Mouse (Mus musculus) midbrain, embryonic 14.5 days (tissue): ENCODE results near the gene Tnfrsf8. TPM values are rescaled to one million over a fixed set of nuclear protein-coding genes. Genes with fewer than 3 reads are reported as not detected.
A peak's percentile ranks its signal among the peaks of the same experiment; 100 is the strongest.
"Not testable (repeated sequence)": the region's sequence is repeated elsewhere in the genome, so short reads cannot be mapped to it uniquely, and the experiment has no call there.

ENCODE experiments used
- ATAC-seq: fragments of 200-750 bp; cut with Nextera tagmentation; 2 replicates; pipeline ENCODE4 v1.8.0; 2017; ENCODE audit warnings: moderate number of reproducible peaks, moderate library complexity; ENCODE audit not compliant: low FRiP score, low TSS enrichment
- DNase-seq: peaks from one replicate; pipeline ENCODE4 v3.0.0-alpha.2; 2015
- H3K27ac ChIP-seq: fragments of 300-500 bp; sonication (generic); replicated peaks from 2 replicates; pipeline ENCODE4 v1.5.1; 2014; ENCODE audit warnings: mild to moderate bottlenecking, low read depth, low read length, moderate library complexity
- H3K27me3 ChIP-seq: fragments of 300-500 bp; sonication (generic); 2 replicates; pipeline ENCODE4 v1.6.1; 2014; ENCODE audit warnings: low read length, control low read depth, mixed read lengths; ENCODE audit not compliant: control insufficient read depth, insufficient read depth
- H3K36me3 ChIP-seq: fragments of 300-500 bp; sonication (generic); 2 replicates; pipeline ENCODE4 v1.6.1; 2014; ENCODE audit warnings: low read length, control low read depth; ENCODE audit not compliant: control insufficient read depth, insufficient read depth
- H3K4me1 ChIP-seq: fragments of 300-500 bp; sonication (generic); 2 replicates; pipeline ENCODE4 v1.6.1; 2014; ENCODE audit warnings: mild to moderate bottlenecking, antibody characterized with exemption, low read length, control low read depth; ENCODE audit not compliant: control insufficient read depth, insufficient read depth
- H3K4me2 ChIP-seq: fragments of 300-500 bp; sonication (generic); 2 replicates; pipeline ENCODE4 v1.6.1; 2014; ENCODE audit warnings: mild to moderate bottlenecking, low read length, moderate library complexity
- H3K4me3 ChIP-seq: fragments of 300-500 bp; sonication (generic); replicated peaks from 2 replicates; pipeline ENCODE4 v1.5.1; 2014; ENCODE audit warnings: low read depth, low read length
- H3K9ac ChIP-seq: fragments of 300-500 bp; sonication (generic); replicated peaks from 2 replicates; pipeline ENCODE4 v1.6.1; 2014; ENCODE audit warnings: mild to moderate bottlenecking, low read length, moderate library complexity
- H3K9me3 ChIP-seq: fragments of 300-500 bp; sonication (generic); 2 replicates; pipeline ENCODE4 v1.6.1; 2016; ENCODE audit warnings: low read length, control low read depth, mixed read lengths; ENCODE audit not compliant: control insufficient read depth
- WGBS: fragments of 180-500 bp; shearing (Covaris S2); extraction: QIAGEN DNeasy Blood & Tissue Kit; methylation state at CpG from one replicate; pipeline ENCODE4 v1.1.7; 2014; 5-methylcytosine and 5-hydroxymethylcytosine counted together
- polyA plus RNA-seq: library from polyadenylated mRNA; unstranded; fragments of >200 nt; fragmentation: Nextera tagmentation; extraction: Ambion mirVana; gene quantifications from 2 replicates; pipeline ENCODE4 v1.2.1, GENCODE M21; 2014

The Tnfrsf8 gene
- polyA plus RNA-seq, 1 experiment from 2014 or later: 0.29 TPM

DNA sequence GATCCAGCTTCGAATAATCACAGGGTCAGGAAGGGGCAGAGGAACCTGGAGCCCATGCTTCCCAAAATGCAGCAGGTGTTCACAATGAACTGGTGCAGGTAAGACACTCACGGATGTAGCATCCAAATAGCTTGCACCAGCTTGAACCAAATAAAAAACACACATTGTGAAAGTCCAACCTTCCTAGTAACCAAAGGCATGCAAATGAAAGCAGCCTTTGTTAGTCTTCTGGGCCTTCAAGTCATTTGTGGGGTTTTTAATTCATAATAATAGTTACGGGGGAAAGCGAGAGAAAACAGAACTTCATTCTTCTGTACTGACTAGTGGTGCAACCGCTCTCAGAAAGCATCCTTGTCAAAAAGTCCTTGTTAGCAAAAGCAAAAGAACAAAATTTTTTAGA is 1.7 kb upstream of the Tnfrsf8 start:
- Histone ChIP-seq H3K4me2 (no peak overlapping the region), H3K27me3 (no peaks in the 10 kb centered on the region), H3K9me3 (no peaks in the 10 kb centered on the region), H3K27ac (no peak overlapping the region), H3K4me1 (no peaks in the 10 kb centered on the region), H3K9ac (no peak overlapping the region), H3K36me3 (no peaks in the 10 kb centered on the region), H3K4me3 (no peak overlapping the region)
- WGBS: 81% methylated on average over 5 of the region's 5 CpGs
- no peak for ATAC-seq
- no peak for DNase-seq

GRCm38 (mm10) chr4:145313966-145314365 is 998 bp downstream of the Tnfrsf8 start:
- H3K9ac ChIP-seq: no peak overlapping the region
- ATAC-seq (no peak), DNase-seq (no peak)
- no peaks in the 10 kb centered on the region for H3K9me3 ChIP-seq
- H3K27ac ChIP-seq: no peak overlapping the region
- no peaks in the 10 kb centered on the region for H3K36me3 ChIP-seq
- H3K4me3 ChIP-seq: no peak overlapping the region
- WGBS: 92% methylated on average over 4 of the region's 4 CpGs
- no peaks in the 10 kb centered on the region for H3K27me3 ChIP-seq
- no peak overlapping the region for H3K4me2 ChIP-seq
- no peaks in the 10 kb centered on the region for H3K4me1 ChIP-seq

DNA sequence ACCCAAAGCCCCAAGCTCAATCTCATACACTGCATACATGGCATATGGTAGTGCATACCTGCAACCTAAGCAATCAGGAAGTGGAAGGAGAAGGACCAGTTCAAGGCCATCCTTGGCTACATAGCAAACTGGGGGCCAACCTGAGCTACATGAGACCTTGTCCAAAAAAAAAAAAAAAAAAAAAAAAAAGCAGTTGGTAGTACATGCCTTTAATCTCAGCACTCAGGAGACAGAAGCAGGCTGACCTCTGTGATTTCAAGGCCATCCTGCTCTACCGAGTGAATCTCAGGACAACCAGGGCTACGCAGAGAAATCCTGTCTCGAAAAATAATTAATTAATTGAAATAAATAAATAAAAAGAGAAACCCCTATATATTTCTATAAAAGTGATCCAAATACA is 1.7 kb downstream of the Tnfrsf8 start:
- ATAC-seq (no peak), DNase-seq (no peak)
- Histone ChIP-seq H3K36me3 (no peaks in the 10 kb centered on the region), H3K9ac (no peak overlapping the region), H3K9me3 (no peaks in the 10 kb centered on the region), H3K27me3 (no peaks in the 10 kb centered on the region), H3K4me2 (no peak overlapping the region), H3K27ac (no peak overlapping the region), H3K4me3 (no peak overlapping the region), H3K4me1 (no peaks in the 10 kb centered on the region)
- 94% methylated on average over 3 of the region's 3 CpGs for whole genome bisulfite sequencing

DNA sequence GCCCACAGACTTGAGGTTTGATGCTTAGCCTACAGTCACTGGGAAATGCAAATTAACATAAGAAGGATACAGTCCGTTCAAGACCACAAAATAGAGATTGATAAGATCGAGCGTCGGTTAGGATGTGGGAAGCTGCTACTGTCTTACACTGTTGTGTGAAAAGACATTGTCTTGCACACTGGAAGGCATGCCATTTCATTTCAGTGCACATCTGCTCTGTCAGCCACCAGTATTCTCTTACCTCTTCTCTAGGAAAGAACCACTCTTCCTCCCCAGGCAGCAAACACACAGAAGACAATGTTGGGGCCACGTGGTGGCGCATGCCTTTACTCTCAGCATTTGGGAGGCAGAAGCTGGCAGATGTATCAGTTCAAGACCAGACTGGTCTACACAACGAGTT is 2.4 kb downstream of the Tnfrsf8 start:
- Histone ChIP-seq H3K36me3 (no peaks in the 10 kb centered on the region), H3K9ac (no peak overlapping the region), H3K4me2 (no peak overlapping the region), H3K27ac (no peak overlapping the region), H3K4me3 (no peak overlapping the region), H3K4me1 (no peaks in the 10 kb centered on the region), H3K9me3 (no peaks in the 10 kb centered on the region), H3K27me3 (no peaks in the 10 kb centered on the region)
- no peak for DNase-seq
- WGBS: 72% methylated on average over 7 of the region's 7 CpGs
- no peak for ATAC-seq

DNA sequence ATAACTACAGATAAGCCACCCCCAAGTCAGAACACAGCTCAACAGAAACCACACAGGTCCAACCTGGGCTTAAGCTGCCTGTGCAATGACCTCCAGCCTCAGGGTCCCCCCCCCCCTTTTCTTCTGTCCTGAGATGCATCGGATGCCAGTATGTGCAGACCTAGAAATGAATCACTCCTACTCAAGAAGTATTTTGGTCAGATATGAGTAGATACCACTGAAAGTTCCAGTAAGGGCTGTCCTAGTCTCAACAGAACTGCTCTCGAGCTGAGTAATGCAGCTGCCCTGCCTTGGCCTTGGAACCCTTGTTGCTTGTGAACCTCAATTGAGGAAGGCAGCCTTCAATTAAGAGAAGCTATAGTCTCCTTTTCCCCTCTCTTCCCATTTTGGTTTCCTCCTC is 4.1 kb downstream of the Tnfrsf8 start:
- DNase-seq: no peak
- H3K9me3 ChIP-seq: no peaks in the 10 kb centered on the region
- ATAC-seq: no peak
- H3K27me3 ChIP-seq: no peaks in the 10 kb centered on the region
- no peak overlapping the region for H3K9ac ChIP-seq
- no peak overlapping the region for H3K4me2 ChIP-seq
- H3K4me3 ChIP-seq: no peak overlapping the region
- WGBS: 78% methylated on average over 2 of the region's 2 CpGs
- no peak overlapping the region for H3K27ac ChIP-seq
- H3K4me1 ChIP-seq: no peaks in the 10 kb centered on the region
- H3K36me3 ChIP-seq: no peaks in the 10 kb centered on the region

DNA sequence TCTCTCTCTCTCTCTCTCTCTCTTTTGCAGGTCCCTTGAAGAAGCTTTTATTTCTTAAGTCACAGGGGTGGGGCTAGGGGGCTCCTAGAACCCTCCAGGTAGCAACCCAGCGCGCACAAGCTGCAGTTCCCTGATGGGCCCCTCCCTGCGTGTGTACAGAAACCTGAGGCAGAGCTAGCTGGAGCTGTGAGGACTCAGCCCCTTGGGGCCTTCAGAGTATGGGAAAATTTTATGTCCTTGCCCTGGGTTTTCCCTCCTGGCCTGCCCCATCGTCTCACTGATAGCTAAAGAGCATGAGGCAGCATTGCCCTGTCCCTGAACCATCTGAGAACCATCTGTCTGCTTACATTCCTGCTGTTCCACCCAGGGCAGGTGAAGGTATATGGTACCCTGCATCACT is 8.5 kb downstream of the Tnfrsf8 start:
- H3K4me3 ChIP-seq: no peak overlapping the region
- no peak overlapping the region for H3K9ac ChIP-seq
- no peaks in the 10 kb centered on the region for H3K36me3 ChIP-seq
- no peaks in the 10 kb centered on the region for H3K4me1 ChIP-seq
- H3K27me3 ChIP-seq: no peaks in the 10 kb centered on the region
- H3K4me2 ChIP-seq: no peak overlapping the region
- no peak for ATAC-seq
- no peaks in the 10 kb centered on the region for H3K9me3 ChIP-seq
- no peak for DNase-seq
- 38% methylated on average over 4 of the region's 4 CpGs for WGBS
- H3K27ac ChIP-seq: no peak overlapping the region

- 45% methylated on average over 2 of the region's 2 CpGs for WGBS
- not testable (repeated sequence) for H3K36me3 ChIP-seq, ATAC-seq, H3K4me1 ChIP-seq, H3K4me3 ChIP-seq, H3K27ac ChIP-seq, H3K9me3 ChIP-seq, DNase-seq, H3K4me2 ChIP-seq, H3K27me3 ChIP-seq, H3K9ac ChIP-seq
Measured at GRCm38 (mm10) chr4:145305661-145306362, 9.2 kb downstream of the Tnfrsf8 start.

- H3K4me2 ChIP-seq: no peak overlapping the region
- no peaks in the 10 kb centered on the region for H3K4me1 ChIP-seq
- WGBS: 65% methylated on average over 4 of the region's 4 CpGs
- no peak overlapping the region for H3K27ac ChIP-seq
- no peak overlapping the region for H3K9ac ChIP-seq
- ATAC-seq (no peak), DNase-seq (peak; percentile 6)
- no peaks in the 10 kb centered on the region for H3K9me3 ChIP-seq
- H3K4me3 ChIP-seq: no peak overlapping the region
- no peaks in the 10 kb centered on the region for H3K36me3 ChIP-seq
- no peaks in the 10 kb centered on the region for H3K27me3 ChIP-seq
Measured at GRCm38 (mm10) chr4:145304109-145304508, 10.9 kb downstream of the Tnfrsf8 start.

- DNase-seq (no peak), ATAC-seq (no peak)
- no peak overlapping the region for H3K4me2 ChIP-seq
- no peak overlapping the region for H3K9ac ChIP-seq
- no peaks in the 10 kb centered on the region for H3K9me3 ChIP-seq
- WGBS: 87% methylated on average over 3 of the region's 3 CpGs
- no peaks in the 10 kb centered on the region for H3K4me1 ChIP-seq
- no peak overlapping the region for H3K4me3 ChIP-seq
- H3K27ac ChIP-seq: no peak overlapping the region
- no peaks in the 10 kb centered on the region for H3K36me3 ChIP-seq
- no peaks in the 10 kb centered on the region for H3K27me3 ChIP-seq
Measured at GRCm38 (mm10) chr4:145302106-145302505, 12.9 kb downstream of the Tnfrsf8 start.
